Mouse (Mus musculus) heart, adult 11 months (tissue): ENCODE data around the gene Gramd1b.

ENCODE experiments used
- DNase-seq: peaks from one replicate; pipeline ENCODE4 v3.0.0; 2022

Gramd1b gene

DNA sequence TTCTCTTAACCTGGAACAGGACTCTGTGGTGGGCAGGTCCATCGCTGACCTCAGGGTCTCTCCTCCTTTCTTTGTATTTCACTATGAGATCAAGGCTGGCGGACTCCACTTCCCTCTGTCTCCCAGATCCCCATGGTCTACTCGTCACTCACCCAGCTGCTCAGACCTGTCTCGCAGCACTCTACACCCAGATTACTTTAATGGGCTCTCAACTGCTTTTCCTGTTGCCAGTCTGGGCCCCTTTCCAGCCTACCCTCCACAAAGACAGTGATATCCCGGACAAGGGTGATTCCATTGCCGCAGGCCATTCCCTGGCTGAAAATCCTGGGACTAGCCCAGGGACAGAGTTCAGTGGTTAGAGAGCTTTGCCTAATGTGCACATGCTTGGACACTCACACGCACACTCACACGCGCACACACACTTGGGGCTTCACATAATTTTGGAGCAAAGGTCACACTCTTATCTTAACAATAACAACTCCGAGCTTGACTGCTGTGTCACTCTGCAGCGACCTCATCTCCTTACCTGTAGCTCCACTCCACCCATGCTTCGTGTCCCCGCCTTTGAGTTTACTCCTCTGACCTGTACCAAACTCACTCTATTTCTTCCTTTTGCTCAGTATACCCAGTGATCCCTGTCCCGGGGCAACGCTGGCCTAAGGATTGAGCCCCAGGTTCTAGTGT lies 110.4 kb downstream of the Gramd1b start:
- peak; percentile 97 for DNase-seq

DNA sequence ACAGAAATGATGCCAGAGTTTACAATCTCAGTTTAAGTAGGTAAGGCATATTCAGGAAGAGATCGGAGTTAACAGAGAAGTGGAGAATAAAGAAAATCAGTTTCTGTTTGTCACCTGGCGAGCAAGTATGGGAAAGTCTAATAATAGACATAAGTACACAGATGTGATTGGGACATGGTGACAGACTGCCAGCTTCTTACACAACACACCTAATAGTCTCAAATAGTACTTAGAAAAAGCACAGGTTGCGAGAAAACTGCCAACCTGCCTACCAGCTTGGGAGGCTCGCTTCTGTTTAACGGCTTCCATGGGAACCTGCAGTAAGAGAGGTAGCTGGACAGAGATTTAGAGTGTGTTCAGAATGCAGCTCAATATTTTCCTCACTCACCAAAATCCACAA lies 112.4 kb downstream of the Gramd1b start:
- no peak for DNase-seq

DNA sequence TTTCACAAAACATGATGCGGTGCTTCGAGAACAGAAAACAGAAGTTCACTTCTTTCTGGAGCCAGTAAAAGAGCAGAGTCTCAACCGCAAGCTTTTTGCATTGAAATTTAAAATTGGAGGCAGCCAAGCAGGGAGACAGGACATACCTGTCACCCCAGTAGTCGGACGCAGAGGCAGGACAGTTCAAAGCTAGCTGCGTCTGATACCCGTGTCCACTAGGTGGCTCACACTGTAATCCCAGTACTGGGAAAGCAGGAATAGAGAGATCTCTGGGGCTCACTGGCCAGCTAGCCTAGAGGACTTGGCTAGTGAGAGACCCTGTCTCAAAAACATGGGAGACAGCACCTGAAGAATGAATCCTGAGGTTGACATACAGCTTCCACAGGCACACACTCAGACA lies 115.0 kb downstream of the Gramd1b start:
- DNase-seq = no peak

DNA sequence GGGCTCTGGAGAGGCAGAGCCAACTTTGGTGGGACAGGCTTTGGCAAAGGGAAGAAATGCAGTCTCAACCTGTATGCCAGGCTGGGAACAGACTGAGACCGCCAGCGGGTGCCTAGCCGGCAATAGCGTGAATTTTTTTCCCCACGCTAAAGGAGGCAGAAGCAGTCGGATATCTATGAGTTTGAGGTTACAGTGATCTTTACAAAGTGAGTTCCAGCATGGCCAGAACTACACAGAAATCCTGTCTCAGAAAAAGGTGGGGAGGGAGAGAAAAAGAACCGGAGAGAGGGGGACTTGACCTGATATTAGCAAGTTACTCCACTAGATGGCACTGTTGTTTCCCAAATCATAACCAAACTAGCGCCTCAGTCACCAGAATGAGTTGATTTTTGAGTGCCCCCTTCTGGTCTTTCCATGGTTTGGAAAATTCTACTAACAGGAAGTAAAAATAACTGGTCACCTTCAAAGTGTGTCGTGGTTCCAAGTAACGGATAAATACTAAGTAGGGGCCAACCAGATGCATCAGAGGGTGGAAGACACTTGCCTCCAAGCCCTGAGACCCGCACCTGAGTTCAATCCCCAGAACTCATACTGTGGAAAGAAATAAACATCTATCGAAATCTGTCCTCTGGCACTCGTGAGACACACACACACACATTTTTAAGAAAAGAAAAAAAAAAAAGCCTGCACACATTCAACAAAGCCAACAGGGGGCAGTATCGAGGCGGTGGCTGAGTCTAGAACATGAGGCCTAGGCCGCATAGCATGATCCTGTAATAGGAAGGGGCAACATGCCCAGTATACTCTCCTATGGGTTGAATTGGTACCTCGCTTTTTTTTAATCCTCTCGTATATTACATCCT lies 116.0 kb downstream of the Gramd1b start:
- DNase-seq = peak; percentile 95

DNA sequence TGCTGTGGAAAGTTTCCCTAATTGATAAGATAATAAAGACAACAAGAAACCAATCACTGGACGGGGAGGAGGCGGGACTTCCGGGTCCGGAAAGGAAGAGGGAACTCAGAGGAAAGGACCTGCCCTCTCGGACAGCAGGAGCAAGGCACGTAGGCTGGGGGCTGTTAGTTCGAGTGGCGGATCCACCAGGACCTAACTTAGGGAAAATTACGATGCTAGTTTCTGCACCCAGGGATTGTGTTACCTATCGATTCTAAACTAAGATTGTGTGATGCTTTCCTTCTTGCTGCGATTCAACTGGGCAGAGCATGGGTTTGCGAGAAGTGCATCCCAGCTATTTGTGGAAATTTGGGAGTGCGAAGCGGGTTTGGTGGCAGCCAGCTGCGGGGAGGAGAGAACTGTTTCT lies 116.7 kb downstream of the Gramd1b start:
- peak; percentile 98 for DNase-seq

DNA sequence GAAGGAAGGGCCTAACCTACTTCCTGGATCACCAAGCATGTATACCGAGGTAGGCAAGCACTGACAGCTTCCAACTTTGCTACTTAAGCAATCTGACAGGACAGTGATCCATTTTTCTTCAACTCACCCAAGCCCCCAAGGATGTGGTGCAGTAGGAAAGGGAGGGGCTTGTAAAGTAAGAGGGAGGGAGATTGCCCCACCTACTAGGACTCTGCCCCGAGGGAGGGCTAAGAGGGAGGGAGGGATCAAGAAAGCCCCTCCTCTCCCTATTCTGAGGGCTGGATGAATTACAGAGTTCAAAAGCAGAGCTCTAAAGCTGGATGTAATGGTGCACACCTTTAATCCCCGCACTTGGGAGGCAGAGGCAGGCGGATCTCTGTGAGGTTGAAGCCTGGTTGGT lies 117.6 kb downstream of the Gramd1b start:
- DNase-seq = no peak

DNA sequence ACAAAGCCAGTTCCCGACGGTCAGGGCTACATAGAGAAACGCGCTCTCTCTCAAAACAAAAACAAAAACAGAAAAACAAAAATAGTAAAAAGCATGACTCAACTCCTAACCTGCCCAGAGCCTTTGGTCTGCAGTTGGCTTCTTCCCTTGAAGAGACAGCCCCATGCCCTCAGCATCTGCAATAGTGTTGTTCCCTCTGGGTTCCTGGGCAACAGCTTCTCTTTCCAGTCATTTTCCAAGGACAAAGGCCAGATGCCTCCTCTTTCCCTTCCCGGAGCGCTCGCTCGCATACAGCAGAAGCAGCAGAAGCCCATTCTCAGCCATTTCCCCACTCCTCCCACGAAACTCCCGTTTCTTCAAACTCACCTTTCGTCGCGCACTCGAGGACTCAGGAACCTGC lies 118.3 kb downstream of the Gramd1b start:
- no peak for DNase-seq

DNA sequence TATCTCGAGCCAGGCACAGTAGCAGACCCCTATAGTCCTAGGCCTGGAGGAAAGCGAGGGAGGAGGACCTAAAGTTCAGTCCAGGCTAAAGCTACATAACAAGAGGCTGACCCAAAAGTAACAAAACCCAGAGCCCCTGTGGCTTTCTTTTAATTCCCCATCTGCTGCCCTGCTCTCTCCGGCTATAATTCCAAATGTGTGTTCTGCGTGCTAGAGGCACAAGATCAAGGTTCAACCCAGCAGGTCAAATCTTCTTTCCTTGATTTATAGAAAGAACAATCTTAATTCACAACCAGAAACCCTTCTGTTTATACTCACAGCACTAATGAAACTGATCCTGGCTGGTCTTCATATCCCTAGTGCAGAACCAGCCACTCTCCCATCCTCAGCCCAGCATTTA lies 118.9 kb downstream of the Gramd1b start:
- DNase-seq = no peak

DNA sequence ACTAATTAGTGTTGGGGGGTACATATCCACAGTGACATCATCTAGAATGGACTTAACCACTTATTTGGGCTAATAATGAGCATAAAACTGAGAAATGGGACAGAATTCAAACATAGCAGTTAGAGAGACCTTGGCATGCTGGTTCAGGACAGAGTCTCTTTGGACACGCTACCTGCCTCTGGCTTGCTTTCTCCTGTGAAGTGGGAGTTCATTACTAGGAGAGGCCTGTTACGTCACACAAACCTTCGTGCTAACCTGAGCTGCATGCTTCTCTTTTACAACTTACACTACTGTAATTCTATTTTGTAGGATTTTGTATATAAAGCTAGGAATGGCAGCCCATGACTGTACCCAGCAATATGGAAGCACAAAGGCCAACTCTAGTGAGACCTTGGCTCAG lies 120.3 kb downstream of the Gramd1b start:
- DNase-seq = no peak

DNA sequence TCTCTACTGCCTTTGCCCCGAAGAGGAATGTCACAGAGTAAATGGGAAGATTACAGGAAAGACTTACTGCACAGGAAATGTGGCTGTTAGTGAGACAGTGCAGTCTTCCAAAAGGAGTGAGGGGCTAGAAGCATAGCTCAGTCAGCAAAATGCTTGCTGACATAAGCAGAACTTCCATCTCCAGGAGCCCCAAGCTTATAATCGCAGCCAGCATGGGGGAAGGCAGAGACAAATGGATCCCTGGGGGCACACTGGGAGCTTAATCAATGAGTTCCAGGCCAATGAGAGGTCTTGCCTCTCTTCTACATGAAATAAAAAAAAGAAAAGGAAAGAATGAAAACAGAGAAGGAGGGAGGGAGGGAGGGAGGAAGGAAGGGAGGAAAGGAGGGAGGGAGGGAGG lies 122.1 kb downstream of the Gramd1b start:
- DNase-seq = no peak

DNA sequence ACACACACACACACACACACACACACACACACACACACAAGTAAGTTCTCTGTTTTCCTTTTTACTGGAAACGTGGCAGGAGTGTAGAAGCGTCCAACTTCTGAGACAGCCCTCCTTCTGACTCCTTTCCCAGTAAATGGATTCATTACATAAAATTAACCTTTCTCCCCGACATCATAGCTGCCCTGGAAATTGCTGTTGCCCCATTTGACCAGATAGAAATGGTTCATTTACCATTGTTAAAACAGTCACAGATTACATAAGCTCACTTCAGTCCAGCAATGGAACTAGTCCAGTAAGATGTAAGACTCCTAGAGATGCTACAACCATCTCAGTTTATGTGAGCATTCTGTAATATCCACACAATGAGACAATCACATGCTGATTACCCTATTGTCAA lies 122.8 kb downstream of the Gramd1b start:
- no peak for DNase-seq

DNA sequence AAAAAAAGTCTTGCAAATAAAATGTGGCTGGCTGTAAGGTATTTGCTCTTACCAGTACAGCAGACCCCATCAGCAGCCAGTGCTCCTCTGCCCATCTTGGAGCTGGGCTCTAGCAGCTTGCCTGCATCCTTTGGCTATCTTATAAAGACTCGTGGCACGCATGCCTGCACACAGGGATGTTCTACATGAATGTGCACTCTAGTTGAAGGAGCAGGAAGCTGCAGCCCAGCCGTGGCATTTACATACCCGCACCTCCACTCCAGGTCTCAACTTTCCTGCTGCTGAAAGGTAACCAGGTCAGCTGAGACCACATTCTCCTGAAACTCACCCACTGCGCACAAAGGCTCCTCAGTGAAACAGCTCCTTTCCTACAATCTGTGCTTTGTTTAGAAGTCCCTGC lies 123.3 kb downstream of the Gramd1b start:
- no peak for DNase-seq

DNA sequence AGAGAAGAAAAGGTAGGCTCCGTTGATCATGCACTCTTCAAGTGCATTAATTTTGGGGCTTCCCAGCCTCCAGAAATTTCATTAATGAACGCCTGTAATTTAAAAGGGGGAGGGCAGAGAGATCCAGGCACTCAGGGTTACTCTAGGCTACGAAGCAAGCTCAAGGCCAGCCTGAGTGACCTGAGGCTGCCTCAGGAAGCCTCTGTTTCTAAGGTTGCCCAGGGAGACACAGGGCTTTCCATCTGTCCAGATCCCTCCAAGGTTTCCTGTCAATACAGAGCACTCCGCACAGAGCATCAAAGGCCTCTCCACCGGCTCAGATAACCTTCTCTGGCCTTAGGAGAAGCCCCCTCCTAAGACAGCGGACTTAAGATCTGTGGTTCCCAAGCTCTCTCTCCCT lies 125.4 kb downstream of the Gramd1b start:
- DNase-seq = no peak

DNA sequence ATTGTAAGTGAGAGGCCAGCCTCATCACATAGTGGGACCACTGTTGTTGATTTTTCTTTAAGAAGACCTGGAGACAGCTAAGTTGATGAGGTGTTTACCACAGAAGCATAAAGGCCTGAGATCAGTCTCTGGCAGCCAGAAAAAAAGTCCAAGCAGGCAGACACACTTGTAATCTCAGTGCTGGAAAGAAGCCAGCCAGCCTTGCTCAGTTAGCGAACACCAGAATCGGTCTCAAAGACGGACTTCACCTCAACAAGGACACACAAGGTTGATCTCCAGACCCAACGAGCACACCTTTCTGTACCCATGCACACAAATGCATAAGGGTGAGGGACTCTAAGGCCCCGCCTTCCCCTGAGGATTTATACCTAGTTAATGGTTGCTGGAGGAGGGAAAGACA lies 125.9 kb downstream of the Gramd1b start:
- DNase-seq = no peak

DNA sequence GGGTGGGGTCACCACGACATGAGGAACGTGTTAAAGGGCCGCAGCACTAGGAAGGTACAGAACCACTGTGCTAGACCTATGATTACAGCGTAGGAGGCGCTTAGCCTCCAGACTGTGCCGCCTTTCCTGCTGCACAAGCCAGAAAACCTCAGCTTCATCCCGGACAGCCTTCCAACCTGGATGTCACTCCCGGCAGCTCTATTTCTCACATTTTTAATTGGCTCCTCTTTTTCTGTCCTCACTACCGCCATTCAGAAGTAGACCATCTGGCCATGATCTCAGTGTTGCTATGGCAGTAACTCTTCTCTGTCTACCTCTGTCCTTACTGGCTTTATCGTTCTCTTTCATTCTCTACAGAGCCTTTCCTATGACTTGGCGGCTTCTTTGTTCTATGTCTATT lies 126.5 kb downstream of the Gramd1b start:
- DNase-seq = peak; percentile 21

DNA sequence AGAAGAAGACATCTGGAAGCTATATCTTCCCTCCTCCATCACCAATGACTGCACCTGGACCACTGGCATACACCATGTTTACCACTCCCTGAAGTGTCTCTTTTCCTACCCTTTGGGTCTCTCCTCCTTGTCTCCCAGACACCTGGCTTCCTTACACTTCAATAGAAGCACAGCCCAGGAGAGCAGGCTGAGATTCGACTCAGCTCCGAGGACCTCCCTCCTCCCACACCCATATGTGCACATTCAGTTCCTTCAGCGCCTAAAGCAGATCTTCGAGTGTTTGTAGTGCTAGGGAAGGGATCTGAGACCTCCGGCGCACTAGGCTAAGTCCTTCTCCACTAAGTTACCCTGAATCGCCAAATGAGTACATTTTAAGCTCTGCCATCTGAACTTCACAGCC lies 127.4 kb downstream of the Gramd1b start:
- DNase-seq = peak; percentile 70

DNA sequence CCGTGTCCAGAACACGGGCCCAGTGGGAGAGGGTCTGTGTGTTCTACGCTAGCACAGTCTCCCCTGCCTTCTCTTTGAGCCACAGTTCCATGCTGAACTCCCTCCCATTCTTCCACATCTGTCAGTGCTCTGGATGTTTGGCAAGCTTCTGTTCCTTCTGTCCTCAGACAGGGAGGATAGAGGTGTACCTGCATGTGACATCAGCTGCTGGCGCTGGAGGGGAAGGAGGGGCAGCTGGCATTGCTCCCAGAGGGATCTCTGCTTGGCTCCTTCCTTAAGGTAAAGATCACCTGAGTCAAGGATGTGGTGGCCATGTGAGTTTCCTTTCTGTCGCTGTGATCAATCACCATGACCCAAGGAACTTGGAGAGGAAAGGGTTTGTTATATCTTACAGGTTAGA lies 129.4 kb downstream of the Gramd1b start:
- DNase-seq = no peak

DNA sequence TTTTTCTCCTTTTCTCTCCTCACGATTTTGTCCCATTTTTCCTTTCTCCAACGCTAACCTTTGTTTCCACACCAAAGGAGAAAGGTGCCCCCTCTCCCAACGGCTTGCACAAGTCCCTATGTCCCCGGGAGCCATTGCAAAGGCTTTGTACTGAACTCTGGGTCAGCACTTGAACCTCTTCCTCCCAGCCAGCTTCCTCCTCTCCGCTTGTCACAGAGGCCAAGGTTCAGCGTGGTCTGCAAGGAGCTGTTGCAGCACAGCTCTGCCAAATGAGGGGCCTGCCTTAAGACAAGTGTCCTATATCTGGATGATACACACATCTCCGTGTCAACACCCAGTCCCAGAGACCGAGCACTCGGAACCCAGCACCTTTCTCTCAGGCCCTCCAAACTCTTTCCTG lies 130.3 kb downstream of the Gramd1b start:
- no peak for DNase-seq

DNA sequence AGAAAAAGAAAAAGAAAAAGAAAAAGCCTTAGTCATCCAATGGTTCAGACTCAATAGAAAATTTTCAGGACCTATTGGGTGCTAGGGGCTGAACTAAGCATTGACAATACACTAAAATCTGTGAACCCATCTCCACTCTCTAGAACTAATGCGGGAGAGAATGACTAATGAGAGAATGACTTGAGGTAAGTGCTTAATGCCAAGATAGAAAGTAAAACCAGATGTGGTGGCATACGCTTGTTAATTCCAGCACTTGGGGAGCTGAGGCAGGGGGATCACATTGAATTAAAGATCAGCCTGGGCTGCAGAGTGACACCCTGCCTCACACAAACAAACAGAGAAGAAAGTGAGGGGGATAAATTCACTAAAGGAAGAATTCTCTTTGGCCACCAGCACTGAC lies 131.0 kb downstream of the Gramd1b start:
- no peak for DNase-seq

DNA sequence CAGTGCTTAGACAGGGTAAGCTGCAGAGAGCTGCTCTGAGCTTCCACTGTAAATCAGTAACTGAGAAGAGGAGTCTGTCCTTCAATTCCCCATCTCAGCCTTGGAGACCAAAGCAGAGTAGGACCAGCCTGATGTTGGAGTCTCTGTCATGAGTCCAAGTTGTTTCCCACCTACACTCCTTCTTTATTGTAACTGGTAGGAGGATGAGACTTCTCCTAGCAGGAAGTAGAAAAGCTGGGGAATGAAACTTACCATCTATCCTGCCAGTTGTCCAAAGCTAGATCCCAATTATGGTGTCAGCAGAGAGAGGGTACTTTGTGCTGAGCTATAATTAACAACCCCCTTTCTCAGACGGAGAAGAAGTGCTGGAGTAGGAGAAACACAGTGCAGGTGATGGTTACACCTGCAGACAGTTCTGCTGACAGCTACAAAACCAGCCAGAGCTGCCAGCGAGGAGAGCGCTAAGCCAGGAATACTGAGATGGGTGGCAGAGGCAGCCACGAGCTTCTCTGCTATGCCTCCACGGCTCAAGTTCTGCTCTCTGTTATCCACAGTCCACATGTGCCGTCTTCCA lies 131.7 kb downstream of the Gramd1b start:
- DNase-seq = no peak

DNA sequence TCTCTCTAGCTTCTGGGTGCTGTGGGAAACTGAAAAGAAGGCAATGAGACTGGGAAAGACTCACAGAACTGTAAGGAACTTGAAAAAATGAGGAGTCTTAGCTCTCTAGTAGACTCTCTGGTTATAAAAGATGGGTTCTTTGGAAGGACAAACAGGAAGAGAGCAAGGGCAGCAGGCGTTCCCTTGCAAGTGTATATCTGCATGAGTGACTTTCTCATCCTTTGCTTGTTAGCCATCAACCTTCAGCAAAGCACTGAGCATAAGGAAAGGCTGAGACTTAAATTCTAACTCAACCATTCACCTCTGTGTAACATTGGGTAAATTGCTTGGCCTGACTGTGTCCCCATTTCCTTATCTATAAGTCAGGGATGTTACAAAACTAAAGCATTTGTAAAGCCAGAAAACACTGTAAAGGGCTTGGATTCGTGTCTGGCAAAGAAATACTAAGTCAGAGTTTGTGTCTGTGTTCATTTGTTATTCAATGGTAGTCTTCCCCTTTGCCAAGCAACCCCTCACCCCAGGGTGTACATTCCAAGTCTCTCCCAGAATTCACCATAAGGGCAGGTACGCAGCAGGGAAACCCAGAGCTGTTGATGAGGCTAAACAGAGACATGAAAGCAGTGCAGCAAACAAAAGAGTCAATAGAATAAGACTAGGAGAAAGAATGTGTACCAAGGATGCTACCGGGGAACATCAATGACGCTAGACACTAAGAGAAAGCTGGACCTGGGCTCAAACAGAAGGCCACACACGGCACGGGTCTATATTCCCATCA lies 133.5 kb downstream of the Gramd1b start:
- DNase-seq = peak; percentile 39

DNA sequence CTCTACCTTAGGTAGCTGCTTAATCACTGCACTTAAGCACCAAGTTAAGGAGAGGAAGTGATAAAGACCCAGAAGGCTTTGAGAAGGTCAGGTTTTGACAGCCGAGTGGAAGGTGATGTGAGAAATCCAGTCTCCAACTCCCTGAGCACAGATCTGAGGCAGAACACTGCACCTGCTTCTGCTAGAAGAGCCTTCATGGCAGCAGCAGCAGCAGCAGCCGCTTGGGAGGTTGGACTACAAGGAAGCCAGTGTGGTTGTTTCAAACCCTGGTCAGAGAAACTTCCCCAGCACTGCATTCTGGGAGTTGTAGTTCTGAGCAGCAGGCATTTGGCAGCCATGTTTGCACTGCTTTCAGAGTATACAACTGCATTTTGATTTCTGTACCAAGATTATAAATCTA lies 134.1 kb downstream of the Gramd1b start:
- peak; percentile 90 for DNase-seq

DNA sequence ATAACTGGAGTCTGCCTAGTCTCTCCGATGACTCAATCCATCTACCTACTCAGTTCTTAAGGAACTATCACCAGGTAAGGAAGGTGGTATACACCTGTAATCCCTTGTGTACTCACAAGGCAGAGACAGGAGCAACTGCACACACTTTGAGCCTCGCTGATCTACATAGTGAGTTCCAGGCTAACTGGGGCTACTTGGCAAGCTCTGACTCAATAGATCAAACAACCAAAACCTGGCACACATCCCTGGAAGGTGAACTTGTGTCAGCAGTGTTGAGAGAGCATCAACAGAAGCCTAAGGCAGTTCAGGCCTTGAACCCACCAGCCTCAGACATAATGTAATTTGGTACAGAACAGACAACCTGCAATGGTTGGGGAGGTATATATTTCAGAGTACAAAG lies 135.0 kb downstream of the Gramd1b start:
- DNase-seq = no peak
